Mouse (Mus musculus): ENCODE results near the gene Oaz1. TPM values are rescaled to one million over a fixed set of nuclear protein-coding genes. Genes with fewer than 3 reads are reported as not detected.
"Not testable (repeated sequence)": the region's sequence is repeated elsewhere in the genome, so short reads cannot be mapped to it uniquely, and the experiment has no call there.

Gene Oaz1
- polyA plus RNA-seq, 2 experiments: 673 to 1,285 TPM

GRCm38 (mm10) chr10:80810084-80810483 lies 16.4 kb upstream of the Oaz1 start:
- no peak overlapping the region for H3K4me3 ChIP-seq (ENCODE audit: insufficient read depth in 1 of 2, low read depth in 2 of 2, low read length in 2 of 2)
- no peak overlapping the region for H3K27ac ChIP-seq
- WGBS (ENCODE audit: insufficient replicate concordance): 7% methylated on average over 20 of the region's 20 CpGs
- H3K4me2 ChIP-seq (ENCODE audit: low read depth): no peak overlapping the region
- H3K27me3 ChIP-seq (ENCODE audit: control insufficient read depth, insufficient read depth, low read length): peaks cover 48% of the 10 kb centered on the region
- H3K4me1 ChIP-seq (replicated peaks; ENCODE audit: control insufficient read depth in 2 of 2, insufficient read depth in 2 of 2, low read length in 1 of 2): peaks cover 2 to 5% of the 10 kb centered on the region in 2 experiments; a peak in 3 of 4 replicates
- H3K36me3 ChIP-seq (replicated peaks; ENCODE audit: control insufficient read depth, insufficient read depth, low read depth): no peaks in the 10 kb centered on the region
- DNase-seq (ENCODE audit: low read depth in 3 of 3, low spot score in 3 of 3) (no peak), ATAC-seq (ENCODE audit: insufficient read depth) (no peak)
- H3K9ac ChIP-seq (replicated peaks): no peak overlapping the region
- H3K9me3 ChIP-seq (ENCODE audit: control insufficient read depth, low read length): no peaks in the 10 kb centered on the region
- TF ChIP-seq CTCF (IDR thresholded peaks at IDR 0.05; ENCODE audit: low read depth): no peak
- no peak for TF ChIP-seq EP300 (IDR thresholded peaks at IDR 0.05; ENCODE audit: low read depth)

GRCm38 (mm10) chr10:80812391-80813041 lies 13.9 kb upstream of the Oaz1 start:
- Histone ChIP-seq H3K4me3 (ENCODE audit: insufficient read depth in 1 of 2, low read depth in 2 of 2, low read length in 2 of 2) (no peak overlapping the region), H3K27me3 (ENCODE audit: control insufficient read depth, insufficient read depth, low read length) (peaks cover 38% of the 10 kb centered on the region), H3K4me1 (replicated peaks; ENCODE audit: control insufficient read depth in 2 of 2, insufficient read depth in 2 of 2, low read length in 1 of 2) (peaks cover 0 to 5% of the 10 kb centered on the region in 2 experiments; a peak in 2 of 4 replicates), H3K27ac (no peak overlapping the region), H3K9me3 (ENCODE audit: control insufficient read depth, low read length) (no peaks in the 10 kb centered on the region), H3K9ac (replicated peaks) (no peak overlapping the region), H3K36me3 (replicated peaks; ENCODE audit: control insufficient read depth, insufficient read depth, low read depth) (no peaks in the 10 kb centered on the region), H3K4me2 (ENCODE audit: low read depth) (no peak overlapping the region)
- no peak for TF ChIP-seq EP300 (IDR thresholded peaks at IDR 0.05; ENCODE audit: low read depth)
- no peak for TF ChIP-seq CTCF (IDR thresholded peaks at IDR 0.05; ENCODE audit: low read depth)
- DNase-seq (ENCODE audit: low read depth in 3 of 3, low spot score in 3 of 3): no peak
- no peak for ATAC-seq (ENCODE audit: insufficient read depth)
- WGBS (ENCODE audit: insufficient replicate concordance): 40% methylated on average over 5 of the region's 5 CpGs

- ATAC-seq (ENCODE audit: insufficient read depth): no peak
- no peak within 1 kb of the TSS for H3K27ac ChIP-seq
Measured at GRCm38 (mm10) chr10:80813366-80813765, 13.1 kb upstream of the Oaz1 start, which contains the start of gene Jsrp1. Gene Jsrp1, minus strand, starts transcription at chr10:80813498.

GRCm38 (mm10) chr10:80814800-80815199 lies 11.7 kb upstream of the Oaz1 start:
- no peak overlapping the region for H3K27ac ChIP-seq
- no peak overlapping the region for H3K4me3 ChIP-seq (ENCODE audit: insufficient read depth in 1 of 2, low read depth in 2 of 2, low read length in 2 of 2)
- H3K4me1 ChIP-seq (replicated peaks; ENCODE audit: control insufficient read depth in 2 of 2, insufficient read depth in 2 of 2, low read length in 1 of 2): peaks cover 14 to 17% of the 10 kb centered on the region in 2 experiments
- no peaks in the 10 kb centered on the region for H3K36me3 ChIP-seq (replicated peaks; ENCODE audit: control insufficient read depth, insufficient read depth, low read depth)
- no peak for DNase-seq (ENCODE audit: low read depth in 3 of 3, low spot score in 3 of 3)
- TF ChIP-seq EP300 (IDR thresholded peaks at IDR 0.05; ENCODE audit: low read depth) (no peak), CTCF (IDR thresholded peaks at IDR 0.05; ENCODE audit: low read depth) (no peak)
- WGBS (ENCODE audit: insufficient replicate concordance): 49% methylated on average over 7 of the region's 7 CpGs
- H3K27me3 ChIP-seq (ENCODE audit: control insufficient read depth, insufficient read depth, low read length): peaks cover 15% of the 10 kb centered on the region
- no peaks in the 10 kb centered on the region for H3K9me3 ChIP-seq (ENCODE audit: control insufficient read depth, low read length)
- no peak for ATAC-seq (ENCODE audit: insufficient read depth)
- no peak overlapping the region for H3K4me2 ChIP-seq (ENCODE audit: low read depth)
- H3K9ac ChIP-seq (replicated peaks): no peak overlapping the region

More at GRCm38 (mm10) chr10:80813366-80813765, 13.1 kb upstream of the Oaz1 start, which contains the start of gene Jsrp1:
- no peak within 1 kb of the TSS for H3K9ac ChIP-seq (replicated peaks)
- peaks cover 30% of the 10 kb centered on the region for H3K27me3 ChIP-seq (ENCODE audit: control insufficient read depth, insufficient read depth, low read length)
- no peak within 1 kb of the TSS for H3K4me2 ChIP-seq (ENCODE audit: low read depth)
- no peak for DNase-seq (ENCODE audit: low read depth in 3 of 3, low spot score in 3 of 3)
- no peaks in the 10 kb centered on the region for H3K36me3 ChIP-seq (replicated peaks; ENCODE audit: control insufficient read depth, insufficient read depth, low read depth)
- H3K4me1 ChIP-seq (replicated peaks; ENCODE audit: control insufficient read depth in 2 of 2, insufficient read depth in 2 of 2, low read length in 1 of 2): peaks cover 3% of the 10 kb centered on the region in 2 experiments
- no peaks in the 10 kb centered on the region for H3K9me3 ChIP-seq (ENCODE audit: control insufficient read depth, low read length)
- H3K4me3 ChIP-seq (ENCODE audit: insufficient read depth in 1 of 2, low read depth in 2 of 2, low read length in 2 of 2): no peak within 1 kb of the TSS
- 61% methylated on average over 4 of the region's 4 CpGs for WGBS (ENCODE audit: insufficient replicate concordance)
- no peak for TF ChIP-seq CTCF (IDR thresholded peaks at IDR 0.05; ENCODE audit: low read depth)
- no peak for TF ChIP-seq EP300 (IDR thresholded peaks at IDR 0.05; ENCODE audit: low read depth)

GRCm38 (mm10) chr10:80816303-80816702 lies 10.2 kb upstream of the Oaz1 start:
- H3K27ac ChIP-seq; H3K9ac ChIP-seq (replicated peaks); H3K36me3 ChIP-seq (replicated peaks; ENCODE audit: control insufficient read depth, insufficient read depth, low read depth); H3K9me3 ChIP-seq (ENCODE audit: control insufficient read depth, low read length); H3K27me3 ChIP-seq (ENCODE audit: control insufficient read depth, insufficient read depth, low read length); H3K4me2 ChIP-seq (ENCODE audit: low read depth); ATAC-seq (ENCODE audit: insufficient read depth); H3K4me3 ChIP-seq (ENCODE audit: insufficient read depth in 1 of 2, low read depth in 2 of 2, low read length in 2 of 2); DNase-seq (ENCODE audit: low read depth in 3 of 3, low spot score in 3 of 3): not testable (repeated sequence)
- peaks cover 17 to 19% of the 10 kb centered on the region in 2 experiments for H3K4me1 ChIP-seq (replicated peaks; ENCODE audit: control insufficient read depth in 2 of 2, insufficient read depth in 2 of 2, low read length in 1 of 2)
- 54% methylated on average over 3 of the region's 3 CpGs for WGBS (ENCODE audit: insufficient replicate concordance)
